Mouse (Mus musculus) c-Kit-positive CD71-positive TER-119-negative erythroid progenitor cells, embryonic 14.5 days (primary cell): ENCODE data around the gene Dus3l.
A peak's percentile ranks its signal among the peaks of the same experiment; 100 is the strongest.

Experiments used
- DNase-seq: peaks from one replicate; pipeline ENCODE4 v3.0.0-alpha.2; 2013; ENCODE audit warnings: low read depth

The Dus3l gene

DNA sequence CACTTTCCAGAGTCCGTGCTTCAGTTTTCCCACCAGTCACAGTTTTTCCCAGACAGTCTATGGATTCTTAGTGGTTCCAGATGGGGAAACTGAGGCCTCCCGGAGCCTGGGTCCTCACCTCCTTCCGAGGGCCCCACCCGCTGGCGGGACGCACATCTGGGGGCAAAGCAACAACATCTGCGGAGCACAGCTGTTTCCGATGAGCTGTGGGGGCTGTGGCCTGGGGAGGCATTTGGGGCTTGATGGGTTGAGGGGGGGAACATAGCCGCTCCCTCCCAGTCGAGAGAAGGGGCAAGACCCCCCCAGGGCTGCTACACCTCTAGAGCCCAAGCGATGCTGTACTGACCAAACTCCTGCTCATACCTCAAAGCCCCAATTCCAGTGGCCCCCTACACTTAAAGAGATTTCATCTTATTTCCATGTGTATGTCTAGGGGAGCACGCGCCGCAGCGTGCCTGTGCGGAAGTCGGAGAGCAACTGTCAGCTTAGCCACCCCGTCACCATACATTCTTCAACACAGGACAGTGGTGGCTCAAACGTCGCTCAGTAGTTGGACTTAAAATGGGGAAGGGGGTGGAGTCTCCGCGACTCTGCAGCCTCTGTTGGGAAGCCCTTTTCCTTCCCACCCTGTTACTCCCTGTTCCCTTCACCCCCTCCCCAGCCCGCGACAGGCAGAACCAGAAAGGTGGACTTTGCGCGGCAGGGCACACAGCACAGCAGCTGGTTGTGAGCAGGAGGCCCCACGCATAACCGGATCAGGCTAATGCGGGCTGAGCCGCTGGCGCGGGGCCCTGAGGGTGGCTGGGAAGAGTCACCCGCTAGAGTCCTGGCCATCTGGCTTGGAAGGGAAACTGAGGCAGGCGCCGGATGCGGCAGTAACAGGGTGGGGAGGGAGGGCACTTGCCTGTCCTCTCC, 10.0 kb upstream of the Dus3l start:
- no peak for DNase-seq

- no peak for DNase-seq
Measured at GRCm38 (mm10) chr17:56756703-56757399, 7.7 kb upstream of the Dus3l start.

GRCm38 (mm10) chr17:56757416-56758123, 7.0 kb upstream of the Dus3l start, which contains the start of gene Nrtn:
Gene Nrtn (minus strand): TSS chr17:56757530.
- peak; percentile 70 for DNase-seq

DNA sequence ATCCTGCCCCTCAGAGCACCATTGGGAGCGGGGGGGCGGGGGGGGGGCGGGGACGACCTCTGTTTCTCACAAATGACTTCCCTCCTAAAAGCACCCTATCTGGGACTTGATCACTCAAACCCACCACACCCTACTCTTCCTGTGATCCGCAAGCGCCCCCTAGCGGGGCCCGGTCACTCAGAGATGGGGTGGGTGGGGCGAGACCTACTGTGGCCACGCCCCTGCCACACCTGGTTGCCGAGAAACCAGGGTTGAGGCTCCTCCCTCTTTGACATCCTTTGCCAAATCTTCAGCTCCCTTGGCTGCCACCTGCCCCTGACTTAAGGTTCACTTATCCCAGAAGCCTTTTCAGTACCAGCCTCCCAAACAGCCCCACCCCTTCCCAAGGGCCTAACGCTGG, 6.4 kb upstream of the Dus3l start:
- DNase-seq, result peak; percentile 66

- DNase-seq, result no peak
Measured at GRCm38 (mm10) chr17:56759261-56759660, 5.3 kb upstream of the Dus3l start.

GRCm38 (mm10) chr17:56761077-56761476, 3.5 kb upstream of the Dus3l start:
- DNase-seq, result no peak

DNA sequence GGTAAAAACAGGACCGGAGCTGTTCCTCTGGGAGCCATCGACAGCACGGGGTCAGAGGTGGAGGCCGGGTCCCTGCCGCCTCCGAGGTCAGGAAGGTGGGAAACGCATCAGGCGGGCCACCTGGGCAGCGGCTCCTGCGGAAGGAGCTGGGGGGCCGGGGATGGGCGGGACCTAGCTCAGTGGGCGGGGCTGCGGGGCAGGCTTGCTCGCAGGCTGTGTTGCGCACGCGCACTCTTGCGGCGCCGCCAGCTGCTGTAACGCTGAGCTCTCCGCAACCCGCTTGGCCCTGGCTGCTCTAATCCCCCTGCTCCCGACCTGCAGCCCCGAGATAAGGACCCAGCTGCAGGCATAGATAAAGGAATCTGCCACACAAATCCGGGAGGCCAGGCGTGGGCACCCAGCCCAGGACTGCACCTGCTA, 2.6 kb upstream of the Dus3l start:
- peak; percentile 94 for DNase-seq

- peak; percentile 95 for DNase-seq
Measured at GRCm38 (mm10) chr17:56762769-56763731, 1.5 kb upstream of the Dus3l start.

GRCm38 (mm10) chr17:56763741-56764250, 761 bp upstream of the Dus3l start:
- DNase-seq, result no peak

DNA sequence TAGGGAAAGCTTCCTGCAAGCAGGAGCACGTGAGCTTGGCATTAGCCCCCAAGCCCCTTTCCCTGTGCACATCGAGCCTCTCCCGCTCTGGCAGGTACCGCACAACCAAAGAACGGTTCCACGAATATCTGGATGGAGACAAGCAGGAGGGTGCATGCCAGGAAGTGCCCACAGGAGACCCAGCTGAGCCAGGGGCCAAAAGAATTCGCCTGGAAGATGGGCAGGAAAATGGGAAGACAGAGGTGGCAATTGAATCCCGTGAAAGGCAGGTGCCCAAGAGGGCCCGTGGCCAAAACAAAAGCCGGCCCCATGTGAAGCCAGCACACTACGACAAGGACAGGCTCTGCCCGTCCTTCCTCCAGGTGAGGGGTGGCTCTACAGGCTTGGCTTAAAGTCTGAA, 874 bp downstream of the Dus3l start:
- DNase-seq, result no peak

DNA sequence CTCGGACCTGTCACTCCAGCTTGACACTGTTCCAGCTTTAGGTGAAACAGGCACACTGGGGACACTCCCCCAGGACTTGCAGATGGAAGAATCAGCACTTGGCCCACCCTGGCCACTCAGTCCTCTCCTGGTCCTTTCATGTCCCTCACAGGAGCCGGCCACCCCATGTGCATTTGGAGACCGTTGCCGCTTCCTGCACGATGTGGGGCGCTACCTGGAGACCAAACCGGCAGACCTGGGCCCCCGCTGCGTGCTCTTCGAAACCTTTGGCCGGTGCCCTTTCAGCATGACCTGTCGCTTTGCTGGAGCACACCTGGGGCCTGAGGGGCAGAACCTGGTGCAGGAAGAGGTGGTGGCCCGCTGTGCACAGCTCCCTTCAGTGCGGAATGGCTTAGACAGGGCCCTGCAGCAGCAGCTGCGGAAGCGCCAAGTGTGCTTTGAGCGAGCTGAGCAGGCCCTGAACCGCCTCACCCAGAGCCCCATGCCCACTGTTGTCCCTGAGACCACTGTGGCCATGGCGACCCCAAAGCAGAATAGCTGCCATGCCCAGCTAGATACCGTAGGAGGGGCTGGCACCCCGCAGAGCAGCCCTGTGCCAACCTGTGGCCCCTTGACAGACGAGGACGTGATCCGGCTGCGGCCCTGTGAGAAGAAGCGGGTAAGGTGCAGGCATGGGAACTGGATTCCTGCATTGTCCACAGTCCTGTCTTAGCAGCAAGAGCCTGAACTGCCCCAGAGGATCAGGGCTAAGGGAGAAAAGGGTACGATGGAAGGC, 2.3 kb downstream of the Dus3l start:
- DNase-seq, result no peak

DNA sequence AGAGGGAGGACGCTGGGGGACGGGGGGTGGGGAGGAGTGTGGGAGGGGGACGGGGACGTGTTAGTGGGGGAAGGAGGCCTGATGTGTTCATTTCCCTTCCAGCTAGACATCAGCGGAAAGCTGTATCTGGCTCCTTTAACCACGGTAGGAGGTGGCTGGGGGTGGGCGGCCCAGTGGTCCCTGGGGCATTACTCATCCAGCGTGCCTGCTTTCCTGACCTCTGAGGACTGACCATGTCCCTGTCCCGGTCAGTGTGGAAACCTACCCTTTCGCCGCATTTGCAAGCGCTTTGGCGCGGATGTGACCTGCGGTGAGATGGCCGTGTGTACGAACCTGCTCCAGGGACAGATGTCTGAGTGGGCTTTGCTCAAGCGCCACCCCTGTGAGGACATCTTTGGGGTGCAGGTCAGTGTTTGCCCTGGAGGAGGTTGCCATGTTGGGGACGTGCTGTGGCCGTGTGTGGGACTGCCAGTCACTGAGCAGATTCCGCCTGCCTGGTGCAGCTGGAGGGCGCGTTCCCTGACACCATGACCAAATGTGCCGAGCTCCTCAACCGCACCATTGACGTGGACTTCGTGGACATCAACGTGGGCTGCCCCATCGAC, 3.1 kb downstream of the Dus3l start:
- no peak for DNase-seq

DNA sequence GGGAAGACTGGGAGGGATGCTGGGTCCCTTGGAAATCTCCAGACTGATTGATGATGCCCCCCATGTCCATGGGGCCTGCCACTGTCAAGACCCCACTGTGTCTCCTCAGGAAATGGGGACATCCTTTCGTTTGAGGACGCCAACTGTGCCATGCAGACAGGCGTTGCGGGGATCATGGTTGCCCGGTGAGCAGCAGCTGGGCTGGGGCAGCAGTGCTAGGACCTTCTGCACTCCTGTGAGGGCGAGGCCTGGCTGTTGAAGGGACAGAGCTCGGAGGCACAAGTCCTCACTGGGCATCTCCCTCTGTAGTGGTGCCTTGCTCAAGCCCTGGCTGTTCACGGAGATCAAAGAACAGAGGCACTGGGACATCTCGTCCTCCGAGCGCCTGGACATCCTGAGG, 4.4 kb downstream of the Dus3l start:
- DNase-seq, result no peak

DNA sequence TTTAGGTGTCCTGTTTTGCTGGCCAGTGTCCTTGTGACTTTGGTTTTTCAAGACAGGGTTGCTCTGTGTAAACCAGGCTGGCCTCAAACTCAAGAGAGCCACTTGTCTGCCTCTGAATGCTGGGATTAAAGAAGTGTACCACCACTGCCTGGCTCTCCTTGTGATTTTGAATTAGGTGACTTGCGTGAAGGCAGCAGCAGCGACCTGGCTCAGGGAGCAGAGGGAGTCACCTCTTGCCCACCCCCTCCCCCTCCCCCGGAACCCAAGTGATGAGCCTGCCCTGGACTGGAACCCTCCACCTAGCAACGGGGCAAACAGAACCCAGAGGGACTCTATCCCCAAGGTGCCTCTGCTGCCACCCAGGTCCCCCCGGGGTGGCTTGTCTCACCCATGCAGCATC, 5.4 kb downstream of the Dus3l start, which contains the start of gene Prr22:
Prr22 (plus strand) TSS at position 301 of the 400 bp plus-strand sequence.
- no peak for DNase-seq

DNA sequence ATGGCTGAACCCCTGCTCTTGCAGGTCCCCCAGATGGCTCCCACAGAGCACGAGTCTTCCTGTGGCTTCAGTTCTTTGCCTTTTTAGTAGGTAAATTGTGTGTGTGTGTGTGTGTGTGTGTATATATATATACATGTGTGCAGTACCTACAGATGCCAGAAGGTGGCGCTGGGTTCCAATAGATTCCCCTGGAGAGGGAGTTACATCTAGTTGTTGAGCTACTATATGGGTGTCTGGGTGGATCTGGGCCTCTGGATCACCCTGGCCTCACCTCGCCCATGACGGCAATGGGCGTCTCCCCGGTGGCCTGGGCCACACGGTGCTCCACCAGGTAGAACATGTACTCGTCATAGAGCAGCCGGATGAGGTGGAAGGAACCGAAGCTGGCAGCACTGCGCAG, 13.0 kb downstream of the Dus3l start:
- DNase-seq, result no peak

GRCm38 (mm10) chr17:56778779-56779362, 14.3 kb downstream of the Dus3l start:
- DNase-seq, result no peak

DNA sequence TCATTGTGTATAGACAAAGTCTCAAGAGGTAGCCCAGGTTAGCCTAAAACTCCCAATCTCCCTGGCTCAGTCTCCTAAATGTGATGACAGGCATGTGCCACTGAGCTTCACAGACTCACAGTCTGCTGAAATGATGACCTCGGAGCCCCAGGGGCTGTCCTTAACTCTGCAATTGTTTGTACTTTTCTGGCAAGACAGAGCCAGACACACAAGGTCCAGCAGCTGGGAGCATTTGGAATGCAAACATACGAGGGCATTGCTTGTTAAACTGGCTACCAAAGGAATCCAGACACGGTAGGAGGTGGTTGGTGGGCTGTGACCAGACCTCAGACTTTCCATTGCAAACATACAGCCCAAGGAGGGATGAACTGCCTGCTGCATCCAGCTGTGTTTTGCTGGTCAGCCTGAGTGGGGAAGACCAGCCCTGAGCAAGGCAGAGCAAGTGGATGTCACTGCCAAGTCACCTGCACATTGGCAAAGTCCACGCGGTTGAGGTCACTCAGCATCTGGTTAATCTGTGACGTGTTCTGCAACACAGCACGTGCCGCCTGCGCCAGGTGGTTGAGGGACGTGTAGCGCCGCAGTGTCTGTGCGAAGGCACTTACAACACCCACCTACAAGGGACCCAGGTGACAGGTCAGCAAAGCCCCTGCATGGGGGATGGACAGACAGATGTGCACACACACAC, 15.9 kb downstream of the Dus3l start:
- DNase-seq, result no peak

DNA sequence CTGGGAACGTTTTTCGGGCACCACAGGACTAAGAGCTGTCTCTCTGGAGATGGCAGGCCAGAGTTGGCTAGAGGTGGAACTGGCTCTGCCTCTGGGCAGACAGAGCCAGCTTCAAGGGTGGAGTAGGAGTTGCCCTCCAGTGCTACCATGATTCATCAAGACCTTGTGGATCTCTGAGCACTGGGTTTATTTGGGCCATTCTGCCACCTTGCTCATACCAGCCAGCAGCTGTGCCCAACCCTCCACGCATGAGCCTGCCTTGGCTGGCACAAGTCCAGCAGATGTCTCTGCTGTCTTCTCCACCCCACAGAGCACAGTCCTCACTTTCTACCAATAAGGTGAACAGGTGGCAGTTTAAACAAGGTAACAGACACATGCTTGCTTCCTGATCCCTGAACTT, 24.3 kb downstream of the Dus3l start:
- no peak for DNase-seq

DNA sequence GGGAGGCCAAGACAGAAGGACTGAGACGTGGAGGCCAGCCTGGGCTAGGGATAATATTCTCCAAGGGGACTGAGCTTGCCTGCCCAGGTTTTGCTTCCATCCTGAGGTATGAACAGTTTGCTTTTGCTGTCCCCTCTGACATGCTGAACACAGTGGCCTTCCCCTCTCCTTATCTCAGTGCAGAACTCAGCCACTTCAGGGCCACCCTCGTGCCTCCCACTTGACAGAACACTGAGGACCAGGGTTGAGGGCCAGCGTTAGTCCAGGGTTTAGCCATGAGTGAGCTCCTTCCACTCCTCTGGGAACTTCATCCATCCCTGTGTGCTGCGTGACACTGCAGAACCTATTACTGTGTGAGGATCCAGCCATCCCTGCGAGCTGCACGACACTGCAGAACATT, 24.7 kb downstream of the Dus3l start:
- DNase-seq, result no peak
